Mouse (Mus musculus) heart, adult 2 months (tissue): Measurements from ENCODE around the gene Mrpl12. TPM values are rescaled to one million over a fixed set of nuclear protein-coding genes. Genes with fewer than 3 reads are reported as not detected.

ENCODE experiments used
- DNase-seq, 2 experiments: peaks; one replicate each; pipeline ENCODE4 v3.0.0; 2021
- H3K27ac ChIP-seq: fragments of 200-600 bp; 2 replicates; pipeline ENCODE4 v1.8.1; 2022
- H3K27me3 ChIP-seq: fragments of 200-500 bp; 2 replicates; pipeline ENCODE4 v1.6.1; 2012; ENCODE audit warnings: mild to moderate bottlenecking, low read length, inconsistent platforms, mixed read lengths; ENCODE audit not compliant: control insufficient read depth, insufficient read depth
- H3K36me3 ChIP-seq: fragments of 200-500 bp; 2 replicates; pipeline ENCODE4 v1.6.1; 2012; ENCODE audit warnings: low read length, inconsistent platforms; ENCODE audit not compliant: control insufficient read depth, insufficient read depth
- H3K4me1 ChIP-seq: fragments of 200-500 bp; 2 replicates; pipeline ENCODE4 v1.6.1; 2011; ENCODE audit warnings: low read length; ENCODE audit not compliant: control insufficient read depth, insufficient read depth
- H3K4me3 ChIP-seq: fragments of 200-600 bp; 2 replicates; pipeline ENCODE4 v1.8.1; 2022
- H3K79me2 ChIP-seq: fragments of 200-500 bp; replicated peaks from 2 replicates; pipeline ENCODE4 v1.6.1; 2012; ENCODE audit warnings: mild to moderate bottlenecking, inconsistent platforms, low read length, moderate library complexity, mixed read lengths; ENCODE audit not compliant: control insufficient read depth, insufficient read depth
- H3K9ac ChIP-seq: fragments of 200-500 bp; 2 replicates; pipeline ENCODE4 v1.6.1; 2012; ENCODE audit warnings: low read depth, mild to moderate bottlenecking, control low read depth, inconsistent platforms, low read length, mixed read lengths
- CTCF ChIP-seq: fragments of 200-600 bp; IDR thresholded peaks from 2 replicates; pipeline ENCODE4 v1.8.1; 2022; ENCODE audit warnings: antibody characterized with exemption, mild to moderate bottlenecking, moderate library complexity
- EP300 ChIP-seq: fragments of 200-500 bp; IDR thresholded peaks from 2 replicates; pipeline ENCODE4 v1.6.1; 2011; ENCODE audit warnings: low read depth, low read length, control low read depth; ENCODE audit not compliant: insufficient read depth
- POLR2A ChIP-seq: fragments of 200-500 bp; IDR thresholded peaks from 2 replicates; pipeline ENCODE4 v1.6.1; 2011; ENCODE audit warnings: mild to moderate bottlenecking, low read depth, low read length, control low read depth; ENCODE audit not compliant: insufficient read depth
- WGBS: fragments of 180-500 bp; shearing (Covaris S2); methylation state at CpG from one replicate; pipeline ENCODE4 v1.1.7; 2018; 5-methylcytosine and 5-hydroxymethylcytosine counted together
- intact Hi-C: fragments of 180-260 bp; cut with DNase I; formaldehyde crosslinking; loops from one replicate; pipeline ENCODE4 v1.15.1; 2025
- polyA plus RNA-seq: library from polyadenylated mRNA; depleted of rRNA; stranded (reverse); fragments of >200 nt; gene quantifications from 2 replicates; pipeline ENCODE4 v1.2.3, GENCODE M21; 2012
- total RNA-seq, 2 experiments: library from RNA; stranded (reverse); gene quantifications; 2 replicates each; pipeline ENCODE4 v1.2.3; 2021

Gene Mrpl12
- total and polyA plus RNA-seq, 3 experiments, result 200 to 232 (median 207) TPM

DNA sequence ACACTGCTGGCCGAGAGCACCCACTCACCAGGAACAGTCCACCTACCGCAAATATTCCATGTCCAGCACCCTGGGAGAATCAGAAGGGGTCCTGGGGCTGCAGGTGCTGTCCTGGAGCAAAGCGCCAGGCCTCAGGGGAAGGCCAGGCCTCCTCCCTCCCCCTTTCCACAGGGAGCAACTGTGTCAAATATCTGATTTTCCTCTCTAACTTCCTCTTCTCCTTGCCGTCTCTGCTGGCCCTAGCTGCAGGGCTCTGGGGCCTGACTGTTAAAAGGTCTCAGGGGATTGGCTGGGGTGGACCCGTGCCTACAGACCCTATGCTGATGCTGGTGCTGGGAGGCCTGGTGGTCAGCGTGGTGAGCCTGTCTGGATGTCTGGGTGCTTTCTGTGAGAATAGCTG lies 40.3 kb upstream of the Mrpl12 start:
- 64% methylated on average over 6 of the region's 6 CpGs for WGBS
- H3K4me1 ChIP-seq, result no peaks in the 10 kb centered on the region
- intact Hi-C loops, result no loop called here
- H3K27ac ChIP-seq, result no peak overlapping the region
- DNase-seq, result no peak
- no peaks in the 10 kb centered on the region for H3K27me3 ChIP-seq
- H3K36me3 ChIP-seq, result no peaks in the 10 kb centered on the region
- TF ChIP-seq POLR2A (no peak), CTCF (no peak), EP300 (no peak)
- H3K9ac ChIP-seq, result no peak overlapping the region
- no peak overlapping the region for H3K4me3 ChIP-seq
- H3K79me2 ChIP-seq, result no peaks in the 10 kb centered on the region

DNA sequence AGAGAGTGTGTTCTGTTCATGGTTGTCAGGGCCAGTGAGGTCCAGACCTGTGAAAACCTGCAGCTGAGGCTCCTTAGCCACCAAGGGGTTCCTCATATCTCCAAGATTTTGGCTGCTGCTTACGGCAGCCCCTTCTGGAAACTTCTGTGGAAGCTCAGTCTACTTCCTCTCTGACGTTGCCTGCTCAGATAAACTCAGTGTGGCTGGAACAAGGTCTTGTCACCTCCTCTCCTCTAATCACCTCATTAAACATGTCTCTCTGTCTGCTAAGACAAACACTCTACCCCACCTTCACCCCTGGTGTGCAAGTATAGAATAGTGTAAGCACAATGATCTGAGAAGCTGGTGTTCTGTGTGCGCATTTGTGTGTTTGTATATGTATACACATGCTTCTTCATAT lies 38.9 kb upstream of the Mrpl12 start:
- Histone ChIP-seq H3K4me3 (no peak overlapping the region), H3K4me1 (no peaks in the 10 kb centered on the region), H3K27ac (no peak overlapping the region), H3K36me3 (no peaks in the 10 kb centered on the region), H3K9ac (no peak overlapping the region), H3K27me3 (no peaks in the 10 kb centered on the region), H3K79me2 (no peaks in the 10 kb centered on the region)
- no peak for DNase-seq
- WGBS, result 52% methylated on average over 3 of the region's 3 CpGs
- no peak for TF ChIP-seq CTCF
- TF ChIP-seq POLR2A, result no peak
- TF ChIP-seq EP300, result no peak
- intact Hi-C loops, result no loop called here

DNA sequence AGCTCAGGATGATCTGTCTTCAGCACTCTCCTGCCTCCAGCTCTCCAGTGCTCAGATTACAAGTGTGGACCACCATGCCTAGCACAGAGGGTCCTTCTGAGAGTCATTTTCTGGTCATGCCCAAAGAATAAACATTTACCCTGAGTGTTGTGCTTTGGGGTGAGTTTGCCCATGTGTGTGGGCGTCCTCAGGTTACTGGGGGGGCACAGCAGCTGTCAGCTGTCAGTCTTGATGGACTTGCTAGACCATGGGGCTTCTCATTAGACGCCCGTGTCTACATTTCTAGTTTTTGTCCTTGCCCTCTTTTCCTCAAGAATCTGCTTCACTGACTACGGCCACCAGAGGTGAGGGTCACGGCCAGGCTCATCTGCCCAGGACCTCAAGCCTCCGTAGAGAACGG lies 37.2 kb upstream of the Mrpl12 start:
- H3K4me1 ChIP-seq, result no peaks in the 10 kb centered on the region
- H3K27ac ChIP-seq, result no peak overlapping the region
- 88% methylated on average over 7 of the region's 7 CpGs for WGBS
- no peak for DNase-seq
- no peak for TF ChIP-seq EP300
- H3K36me3 ChIP-seq, result no peaks in the 10 kb centered on the region
- no peak overlapping the region for H3K9ac ChIP-seq
- H3K79me2 ChIP-seq, result no peaks in the 10 kb centered on the region
- no peaks in the 10 kb centered on the region for H3K27me3 ChIP-seq
- intact Hi-C loops, result no loop called here
- H3K4me3 ChIP-seq, result no peak overlapping the region

DNA sequence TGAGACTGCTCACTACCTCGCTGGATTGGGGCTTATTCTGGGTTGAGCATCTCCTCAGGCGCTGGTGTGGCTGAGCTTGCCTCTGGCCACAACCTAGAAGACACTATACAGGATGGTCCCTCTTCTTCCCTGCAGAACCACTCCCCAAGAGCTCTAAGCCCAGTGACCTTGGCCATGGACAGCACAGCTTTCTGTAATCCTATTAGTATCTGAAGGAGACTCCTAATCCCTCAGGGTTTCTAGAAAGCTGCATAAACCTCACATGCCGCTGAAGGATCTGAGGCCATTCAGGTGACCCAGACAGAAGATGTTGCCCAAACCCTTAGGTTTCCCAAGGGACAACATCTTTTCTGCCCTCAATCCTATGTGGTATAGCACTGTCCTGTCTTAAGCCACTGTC lies 32.2 kb upstream of the Mrpl12 start:
- Histone ChIP-seq H3K36me3 (no peaks in the 10 kb centered on the region), H3K9ac (no peak overlapping the region), H3K4me1 (no peaks in the 10 kb centered on the region), H3K79me2 (no peaks in the 10 kb centered on the region), H3K27ac (no peak overlapping the region), H3K27me3 (no peaks in the 10 kb centered on the region), H3K4me3 (no peak overlapping the region)
- no peak for DNase-seq
- 72% methylated on average over 3 of the region's 3 CpGs for WGBS
- intact Hi-C loops, result no loop called here
- TF ChIP-seq EP300, result no peak
- no peak for TF ChIP-seq POLR2A
- no peak for TF ChIP-seq CTCF

DNA sequence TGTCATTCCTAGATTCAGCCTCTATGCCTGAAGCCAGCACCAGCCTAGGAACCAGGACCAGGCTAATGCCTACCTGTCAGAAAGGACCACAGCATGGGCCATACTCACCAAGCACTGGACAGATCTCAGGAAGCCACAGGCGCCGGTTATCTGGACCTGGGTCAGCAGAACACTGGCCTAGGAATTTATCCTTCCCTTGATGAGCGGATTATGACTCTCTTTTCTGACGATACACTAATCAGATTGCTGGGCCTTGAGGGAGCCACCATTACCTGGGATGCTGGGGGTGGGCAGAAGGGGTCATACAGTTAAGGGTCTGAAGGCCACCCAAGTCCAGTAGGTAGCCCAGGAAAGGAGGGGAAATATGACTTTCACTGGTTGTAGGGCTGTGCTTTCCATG lies 31.1 kb upstream of the Mrpl12 start, which contains the start of gene Pde6g:
Gene Pde6g (minus strand): TSS at position 195 of the 400 bp plus-strand sequence.
- 73% methylated on average over 4 of the region's 4 CpGs for whole genome bisulfite sequencing
- H3K27me3 ChIP-seq, result no peaks in the 10 kb centered on the region
- no peak within 1 kb of the TSS for H3K27ac ChIP-seq
- no peaks in the 10 kb centered on the region for H3K36me3 ChIP-seq
- TF ChIP-seq EP300, result no peak
- TF ChIP-seq CTCF, result no peak
- no peak for TF ChIP-seq POLR2A
- H3K9ac ChIP-seq, result no peak within 1 kb of the TSS
- H3K4me1 ChIP-seq, result no peaks in the 10 kb centered on the region
- no peaks in the 10 kb centered on the region for H3K79me2 ChIP-seq
- no peak for DNase-seq
- H3K4me3 ChIP-seq, result no peak within 1 kb of the TSS
- intact Hi-C loops, result no loop called here

DNA sequence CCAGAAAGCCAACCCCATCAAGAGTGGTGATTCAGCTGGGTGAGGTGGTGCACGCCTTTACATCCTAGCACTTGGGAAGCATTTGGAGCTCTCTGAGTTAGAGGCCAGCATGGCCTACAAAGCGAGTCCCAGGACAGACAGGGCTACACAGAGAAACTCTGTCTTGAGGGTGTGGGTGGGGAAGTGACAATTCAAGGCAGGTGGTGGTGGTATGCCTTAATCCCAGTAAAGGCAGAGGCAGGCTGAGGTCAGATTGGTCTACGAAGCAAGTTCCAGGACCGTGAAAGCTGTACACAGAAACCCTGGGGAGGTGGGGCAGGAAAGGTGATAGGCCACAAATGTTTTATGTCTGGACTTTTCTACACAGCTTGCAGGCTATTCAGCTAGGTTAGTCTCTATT lies 29.4 kb upstream of the Mrpl12 start:
- Histone ChIP-seq H3K36me3 (no peaks in the 10 kb centered on the region), H3K27ac (no peak overlapping the region), H3K4me1 (no peaks in the 10 kb centered on the region), H3K79me2 (no peaks in the 10 kb centered on the region), H3K27me3 (no peaks in the 10 kb centered on the region), H3K9ac (no peak overlapping the region), H3K4me3 (no peak overlapping the region)
- intact Hi-C loops, result no loop called here
- WGBS, result 95% methylated on average over 4 of the region's 4 CpGs
- DNase-seq, result no peak
- TF ChIP-seq CTCF (no peak), POLR2A (no peak), EP300 (no peak)
